Mouse (Mus musculus) neural tube, embryonic 12.5 days (tissue): Measurements from ENCODE around the gene Kif2a. TPM values are rescaled to one million over a fixed set of nuclear protein-coding genes. Genes with fewer than 3 reads are reported as not detected.
"Not testable (repeated sequence)": the region's sequence is repeated elsewhere in the genome, so short reads cannot be mapped to it uniquely, and the experiment has no call there.

ENCODE experiments used
- ATAC-seq: fragments of 200-750 bp; cut with Nextera tagmentation; 2 replicates; pipeline ENCODE4 v1.8.0; 2017; ENCODE audit warnings: low read depth, mild to moderate bottlenecking, moderate TSS enrichment, moderate library complexity; ENCODE audit not compliant: low FRiP score
- H3K27ac ChIP-seq: fragments of 300-500 bp; sonication (generic); 2 replicates; pipeline ENCODE4 v1.5.1; 2016
- H3K27me3 ChIP-seq: fragments of 300-500 bp; sonication (generic); replicated peaks from 2 replicates; pipeline ENCODE4 v1.6.1; 2016; ENCODE audit warnings: mild to moderate bottlenecking
- H3K36me3 ChIP-seq: fragments of 300-500 bp; sonication (generic); 2 replicates; pipeline ENCODE4 v1.6.1; 2016; ENCODE audit warnings: mild to moderate bottlenecking
- H3K4me1 ChIP-seq: fragments of 300-500 bp; sonication (generic); 2 replicates; pipeline ENCODE4 v1.6.1; 2016
- H3K4me2 ChIP-seq: fragments of 300-500 bp; sonication (generic); replicated peaks from 2 replicates; pipeline ENCODE4 v1.6.1; 2016; ENCODE audit warnings: mild to moderate bottlenecking
- H3K4me3 ChIP-seq: fragments of 300-500 bp; sonication (generic); 2 replicates; pipeline ENCODE4 v1.5.1; 2016
- H3K9ac ChIP-seq: fragments of 300-500 bp; sonication (generic); 2 replicates; pipeline ENCODE4 v1.6.1; 2016; ENCODE audit warnings: mild to moderate bottlenecking
- H3K9me3 ChIP-seq: fragments of 300-500 bp; sonication (generic); 2 replicates; pipeline ENCODE4 v1.6.1; 2016; ENCODE audit warnings: mild to moderate bottlenecking
- WGBS: fragments of 180-500 bp; shearing (Covaris S2); methylation state at CpG from one replicate; pipeline ENCODE4 v1.1.7; 2016; 5-methylcytosine and 5-hydroxymethylcytosine counted together
- polyA plus RNA-seq: library from polyadenylated mRNA; unstranded; fragments of >200 nt; fragmentation: Nextera tagmentation; extraction: Ambion mirVana; gene quantifications from 2 replicates; pipeline ENCODE4 v1.2.1, GENCODE M21; 2016

Kif2a gene
- polyA plus RNA-seq, 1 experiment from 2014 or later, result 41.4 TPM

GRCm38 (mm10) chr13:106945518-106945917 lies 76.4 kb downstream of the Kif2a start:
- no peaks in the 10 kb centered on the region for H3K27me3 ChIP-seq
- 80% methylated on average over 9 of the region's 9 CpGs for WGBS
- ATAC-seq, result no peak
- no peak overlapping the region for H3K4me2 ChIP-seq
- no peaks in the 10 kb centered on the region for H3K9me3 ChIP-seq
- H3K9ac ChIP-seq, result no peak overlapping the region
- H3K4me3 ChIP-seq, result no peak overlapping the region
- no peak overlapping the region for H3K27ac ChIP-seq
- peaks cover 7% of the 10 kb centered on the region; the same call in 1 of the 2 replicates for H3K36me3 ChIP-seq
- H3K4me1 ChIP-seq, result peaks cover 11% of the 10 kb centered on the region

GRCm38 (mm10) chr13:106942721-106943120 lies 79.2 kb downstream of the Kif2a start:
- no peak overlapping the region for H3K4me2 ChIP-seq
- WGBS, result 89% methylated on average over 1 of the region's 1 CpGs
- no peak overlapping the region for H3K4me3 ChIP-seq
- H3K27me3 ChIP-seq, result no peaks in the 10 kb centered on the region
- H3K36me3 ChIP-seq, result no peaks in the 10 kb centered on the region
- no peak overlapping the region for H3K27ac ChIP-seq
- no peak overlapping the region for H3K9ac ChIP-seq
- no peaks in the 10 kb centered on the region for H3K9me3 ChIP-seq
- no peak for ATAC-seq
- peaks cover 2% of the 10 kb centered on the region; the same call in 1 of the 2 replicates for H3K4me1 ChIP-seq

GRCm38 (mm10) chr13:106941211-106941976 lies 80.5 kb downstream of the Kif2a start:
- Histone ChIP-seq H3K27ac (no peak overlapping the region), H3K9ac (no peak overlapping the region), H3K27me3 (no peaks in the 10 kb centered on the region), H3K4me2 (no peak overlapping the region), H3K4me1 (no peaks in the 10 kb centered on the region), H3K36me3 (no peaks in the 10 kb centered on the region), H3K9me3 (no peaks in the 10 kb centered on the region), H3K4me3 (no peak overlapping the region)
- 26% methylated on average over 7 of the region's 7 CpGs for WGBS
- ATAC-seq, result no peak

GRCm38 (mm10) chr13:106937138-106937472 lies 84.8 kb downstream of the Kif2a start:
- Histone ChIP-seq H3K4me1 (peaks cover 5% of the 10 kb centered on the region; the same call in 1 of the 2 replicates), H3K4me2 (peak overlapping the region; percentile 73), H3K4me3 (peak overlapping the region; percentile 100), H3K9me3 (no peaks in the 10 kb centered on the region), H3K27ac (no peak overlapping the region), H3K27me3 (no peaks in the 10 kb centered on the region), H3K9ac (no peak overlapping the region), H3K36me3 (no peaks in the 10 kb centered on the region)
- WGBS, result 27% methylated on average over 7 of the region's 7 CpGs
- ATAC-seq, result peak; percentile 25

DNA sequence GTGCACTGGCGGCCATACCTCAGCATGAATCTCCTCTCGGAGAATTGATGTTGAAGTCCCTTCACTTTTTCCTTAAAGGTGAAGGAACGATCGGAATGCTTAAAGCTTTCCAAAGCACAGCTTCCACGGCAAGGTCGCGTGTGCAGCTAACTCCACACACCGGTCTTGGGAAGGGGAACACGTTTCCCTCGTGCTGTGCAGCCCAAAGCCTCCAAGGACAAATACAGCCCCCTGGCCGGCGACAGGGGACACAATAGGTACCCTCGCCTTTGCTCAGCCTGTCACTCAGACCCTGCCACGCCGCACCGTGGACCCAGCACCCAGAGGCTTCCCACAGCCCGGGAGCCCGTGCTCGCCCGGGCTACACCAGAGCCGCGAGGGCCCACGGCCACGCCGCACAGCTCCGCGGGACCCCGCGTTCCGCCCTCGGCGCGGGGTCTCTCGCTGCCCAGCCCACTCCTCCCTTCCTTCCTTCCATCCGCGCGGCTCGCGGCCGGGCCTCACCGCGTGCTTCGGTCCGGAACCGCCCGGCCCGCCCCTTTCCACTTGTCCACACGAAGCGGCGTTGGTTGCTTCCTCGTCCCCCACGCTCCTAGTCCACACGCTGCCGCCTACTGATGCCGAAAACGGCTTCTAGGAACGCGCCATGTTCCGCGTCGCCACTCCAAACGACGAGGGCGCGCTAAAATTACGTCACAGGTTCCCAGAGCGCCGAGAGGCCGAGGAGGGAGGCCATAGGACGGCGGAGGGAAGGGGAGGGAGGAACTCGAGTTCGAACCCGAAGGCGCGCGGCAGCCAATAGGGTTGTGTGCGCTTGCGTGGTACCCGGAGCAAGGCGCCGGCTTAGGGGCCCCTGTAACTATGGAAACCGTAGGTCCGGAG lies 85.4 kb downstream of the Kif2a start, which contains the start of gene Ipo11:
TSS of gene Ipo11 (minus strand) at position 703 of the 882 bp plus-strand sequence.
- Histone ChIP-seq H3K4me2 (peak within 1 kb of the TSS; percentile 73), H3K27ac (peak within 1 kb of the TSS; percentile 43; the same call in 1 of the 2 replicates), H3K27me3 (no peaks in the 10 kb centered on the region), H3K9me3 (no peaks in the 10 kb centered on the region), H3K4me1 (peaks cover 5% of the 10 kb centered on the region; the same call in 1 of the 2 replicates), H3K36me3 (no peaks in the 10 kb centered on the region), H3K4me3 (peak within 1 kb of the TSS; percentile 100), H3K9ac (peak within 1 kb of the TSS; percentile 89)
- peak; percentile 98 for ATAC-seq
- WGBS, result under 1% methylated on average over 84 of the region's 84 CpGs

DNA sequence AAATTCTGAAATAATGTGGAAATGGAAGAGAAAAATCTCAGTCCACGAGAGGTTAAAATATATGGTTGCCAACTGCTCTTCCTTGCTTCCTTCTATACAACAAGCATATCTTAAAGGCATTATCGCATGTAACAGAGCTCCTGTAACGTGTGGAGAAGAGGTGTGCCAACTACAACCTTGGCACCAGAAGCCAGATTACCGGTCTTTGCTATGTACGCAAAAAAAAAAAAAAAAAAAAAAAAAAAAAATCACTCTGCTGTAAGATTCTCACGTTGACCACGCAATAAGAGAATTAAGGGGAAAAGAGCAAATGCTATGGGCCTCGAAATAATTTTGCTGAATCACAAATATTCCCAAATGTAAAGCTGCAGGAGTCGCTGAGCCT lies 86.1 kb downstream of the Kif2a start:
- no peak for ATAC-seq
- Histone ChIP-seq H3K9me3 (no peaks in the 10 kb centered on the region), H3K4me1 (peaks cover 5% of the 10 kb centered on the region; the same call in 1 of the 2 replicates), H3K27me3 (no peaks in the 10 kb centered on the region), H3K9ac (peak overlapping the region; percentile 89), H3K4me2 (peak overlapping the region; percentile 73), H3K4me3 (peak overlapping the region; percentile 100), H3K27ac (0 out of 2 replicates have a peak overlapping the region, but pooled peaks have one; percentile 43), H3K36me3 (no peaks in the 10 kb centered on the region)
- WGBS, result 8% methylated on average over 9 of the region's 9 CpGs

DNA sequence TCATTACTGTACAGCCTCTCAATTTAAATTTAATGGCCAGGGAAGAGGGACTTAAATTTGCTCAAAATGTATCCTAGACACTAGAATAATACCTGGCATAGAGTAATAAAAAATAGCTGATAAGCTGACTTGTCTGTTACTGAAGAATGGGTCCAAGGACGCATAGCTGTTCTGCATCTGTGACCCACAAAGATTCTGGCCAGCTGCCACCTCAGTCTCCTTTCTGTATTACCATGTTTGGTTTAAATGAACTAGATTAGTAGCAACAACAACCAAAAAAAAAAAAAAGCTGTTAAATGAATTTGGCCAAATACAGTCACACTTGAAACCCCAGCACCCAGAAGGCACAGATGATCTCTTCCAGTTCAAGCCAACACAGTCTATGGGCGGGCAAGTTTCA lies 92.7 kb downstream of the Kif2a start:
- no peaks in the 10 kb centered on the region for H3K4me1 ChIP-seq
- H3K27me3 ChIP-seq, result no peaks in the 10 kb centered on the region
- 96% methylated on average over 2 of the region's 2 CpGs for WGBS
- peaks cover 12% of the 10 kb centered on the region for H3K9me3 ChIP-seq
- H3K4me3 ChIP-seq, result no peak overlapping the region
- H3K36me3 ChIP-seq, result peaks cover 10% of the 10 kb centered on the region
- no peak overlapping the region for H3K4me2 ChIP-seq
- no peak overlapping the region for H3K27ac ChIP-seq
- ATAC-seq, result no peak
- no peak overlapping the region for H3K9ac ChIP-seq

DNA sequence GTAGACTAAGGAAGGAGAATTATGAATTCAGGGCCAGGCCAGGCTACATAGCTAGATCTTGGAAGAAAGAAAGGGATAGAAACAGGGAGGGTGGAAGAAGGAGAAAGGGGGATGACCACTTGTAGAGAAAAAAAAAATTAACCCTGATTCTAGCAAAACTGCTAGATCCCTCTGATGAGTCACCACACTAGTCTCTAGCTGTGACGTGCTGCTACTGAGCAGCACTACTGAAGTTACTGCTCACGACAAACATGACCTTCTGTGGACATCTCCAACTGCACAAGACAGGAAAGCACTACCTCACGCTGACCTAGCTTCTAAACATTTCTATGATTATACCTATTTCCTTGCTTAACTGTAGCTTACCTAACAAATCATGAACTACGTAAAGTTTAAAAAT lies 93.6 kb downstream of the Kif2a start:
- peaks cover 12% of the 10 kb centered on the region for H3K36me3 ChIP-seq
- no peaks in the 10 kb centered on the region for H3K27me3 ChIP-seq
- H3K4me2 ChIP-seq, result no peak overlapping the region
- H3K4me3 ChIP-seq, result no peak overlapping the region
- H3K9ac ChIP-seq, result no peak overlapping the region
- no peak overlapping the region for H3K27ac ChIP-seq
- H3K9me3 ChIP-seq, result peaks cover 12% of the 10 kb centered on the region
- no peak for ATAC-seq
- WGBS, result 98% methylated on average over 4 of the region's 4 CpGs
- no peaks in the 10 kb centered on the region for H3K4me1 ChIP-seq

DNA sequence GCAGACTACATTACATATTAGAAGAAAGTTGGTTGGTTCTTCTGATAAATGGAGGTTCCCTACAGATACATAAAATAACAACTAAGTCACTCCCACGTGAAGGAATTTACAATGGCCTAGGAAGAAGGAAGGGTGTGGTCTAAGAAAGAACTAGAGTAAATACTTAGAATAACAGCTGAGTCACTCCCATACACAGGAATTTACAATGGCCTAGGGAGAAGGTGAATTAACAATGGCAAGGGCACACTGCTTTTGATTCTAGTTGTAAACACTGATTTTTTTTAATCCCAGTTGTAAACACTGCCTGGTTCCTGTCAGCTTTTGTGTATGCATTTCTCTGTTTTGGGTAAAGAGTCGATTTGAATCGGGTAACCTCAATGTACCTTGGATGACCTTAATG lies 96.0 kb downstream of the Kif2a start:
- H3K27ac ChIP-seq, H3K4me1 ChIP-seq, H3K4me3 ChIP-seq, H3K27me3 ChIP-seq, H3K9ac ChIP-seq, H3K4me2 ChIP-seq, ATAC-seq: not testable (repeated sequence)
- Histone ChIP-seq H3K36me3 (peaks cover 25% of the 10 kb centered on the region), H3K9me3 (peaks cover 12% of the 10 kb centered on the region)
- 96% methylated on average over 3 of the region's 3 CpGs for WGBS

DNA sequence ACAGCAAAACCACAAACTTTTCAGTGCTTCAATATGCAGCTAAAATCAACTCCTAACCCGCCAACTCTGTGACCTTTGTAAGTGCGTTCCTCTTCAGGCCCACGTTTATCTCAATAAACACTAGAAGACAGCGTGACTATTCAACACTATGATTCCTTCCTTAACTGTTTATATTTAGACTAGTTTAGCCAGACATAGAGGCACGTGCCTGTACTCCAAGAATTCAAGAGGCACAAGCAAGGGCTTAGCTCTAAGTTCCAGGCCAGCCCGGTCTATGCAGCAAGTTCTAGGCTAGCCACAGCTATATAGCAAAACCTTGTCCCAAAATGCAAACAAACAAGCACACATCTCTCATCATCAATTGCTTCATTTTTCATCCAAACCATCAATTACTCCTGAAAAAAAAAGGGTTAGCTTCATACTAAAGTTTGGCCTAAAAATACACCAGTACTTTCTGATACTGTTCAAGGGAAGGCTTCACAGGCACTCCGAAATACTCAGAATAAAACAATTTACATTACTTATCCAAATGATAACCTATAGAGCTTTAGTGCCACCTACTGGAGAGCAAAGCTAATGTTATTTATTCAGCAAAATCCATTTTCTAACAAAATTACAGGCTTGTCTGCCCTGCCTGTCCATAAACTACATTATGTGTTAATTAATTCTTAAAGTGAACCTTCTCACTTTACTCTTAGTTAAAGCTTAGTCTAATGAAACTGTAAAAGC lies 103.4 kb downstream of the Kif2a start:
- no peaks in the 10 kb centered on the region for H3K27me3 ChIP-seq
- no peaks in the 10 kb centered on the region for H3K9me3 ChIP-seq
- H3K36me3 ChIP-seq, result peaks cover 19% of the 10 kb centered on the region
- H3K4me2 ChIP-seq, result no peak overlapping the region
- no peak overlapping the region for H3K9ac ChIP-seq
- no peak overlapping the region for H3K4me3 ChIP-seq
- 90% methylated on average over 7 of the region's 7 CpGs for WGBS
- H3K27ac ChIP-seq, result no peak overlapping the region
- ATAC-seq, result no peak
- H3K4me1 ChIP-seq, result no peaks in the 10 kb centered on the region

DNA sequence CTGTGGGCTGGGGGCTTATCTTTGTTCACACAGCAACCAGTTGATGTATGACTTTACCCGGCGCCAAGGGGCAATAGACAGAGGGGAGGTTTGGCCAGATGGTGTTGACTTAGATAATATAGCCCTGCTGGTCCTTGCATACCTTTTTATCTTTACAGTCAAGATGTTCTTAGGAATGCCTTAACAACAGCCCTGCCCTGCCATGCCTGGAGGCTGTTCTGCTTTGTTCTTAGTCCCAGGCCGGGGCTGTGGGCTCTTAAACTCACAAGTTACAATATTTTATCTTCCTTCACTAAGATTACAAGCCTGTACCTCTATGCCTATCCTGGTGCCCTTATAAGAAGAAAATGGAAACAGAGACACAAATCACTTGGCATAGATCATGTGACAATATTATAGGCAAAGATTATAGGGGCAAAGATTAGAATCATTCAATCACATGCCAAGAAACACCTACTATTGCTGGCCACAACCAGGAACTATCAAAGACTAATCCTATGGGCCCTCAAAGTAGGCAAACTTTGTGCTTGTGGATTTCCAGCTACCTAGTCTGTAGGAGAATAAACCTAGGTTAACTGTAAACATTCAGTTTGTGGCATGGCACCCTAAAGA lies 108.7 kb downstream of the Kif2a start:
- no peaks in the 10 kb centered on the region for H3K27me3 ChIP-seq
- H3K4me1 ChIP-seq, result no peaks in the 10 kb centered on the region
- H3K36me3 ChIP-seq, result peaks cover 18% of the 10 kb centered on the region
- ATAC-seq, result no peak
- no peak overlapping the region for H3K9ac ChIP-seq
- no peak overlapping the region for H3K4me2 ChIP-seq
- whole genome bisulfite sequencing, result 47% methylated on average over 3 of the region's 3 CpGs
- no peak overlapping the region for H3K27ac ChIP-seq
- no peak overlapping the region for H3K4me3 ChIP-seq
- H3K9me3 ChIP-seq, result no peaks in the 10 kb centered on the region
